Mouse (Mus musculus): Measurements from ENCODE around the gene Atoh7.

Gene Atoh7

GRCm38 (mm10) chr10:63136436-63136835 lies 37.0 kb downstream of the Atoh7 start:
- no peak for DNase-seq (ENCODE audit: extremely low read depth, insufficient read length, low spot score)

- DNase-seq (ENCODE audit: extremely low read depth, insufficient read length, low spot score): no peak
These were observed 43.2 kb downstream of the Atoh7 start for GRCm38 (mm10) chr10:63142660-63143059.
